Mouse (Mus musculus): ENCODE results near the gene Thoc6.

- peak; percentile 70 for TF ChIP-seq CTCF (IDR thresholded peaks at IDR 0.05; ENCODE audit: insufficient read depth, low read depth, low read length)
- TF ChIP-seq POLR2A (IDR thresholded peaks at IDR 0.05; ENCODE audit: insufficient read depth, low read depth, low read length): no peak
These were observed 43.3 kb downstream of the Thoc6 start for GRCm38 (mm10) chr17:23630195-23631020.

All from olfactory bulb, adult 2 months (tissue).